Mouse (Mus musculus): ENCODE measurements at regions not wholly inside any gene's neighbourhood (a gene's known extent, or its start where the extent isn't known, plus 50 kb on each side); places are given as distances from the start of the nearest gene placed in this dataset.
A peak's percentile ranks its signal among the peaks of the same experiment; 100 is the strongest.

GRCm38 (mm10) chr14:87844120-87844519, 427.7 kb downstream of the Tdrd3 start:
- H3K36me3 ChIP-seq (ENCODE audit: insufficient read depth, low read length), result no peaks in the 10 kb centered on the region
- WGBS, result 86% methylated on average over 2 of the region's 2 CpGs
- DNase-seq (ENCODE audit: low spot score) (no peak), ATAC-seq (replicated peaks; ENCODE audit: low FRiP score, low read depth) (no peak)
- H3K9ac ChIP-seq (ENCODE audit: low read depth, low read length), result no peak overlapping the region
- H3K9me3 ChIP-seq (replicated peaks; ENCODE audit: low read length), result no peaks in the 10 kb centered on the region
- H3K4me3 ChIP-seq (replicated peaks; ENCODE audit: low read depth, low read length), result no peak overlapping the region
- no peak overlapping the region for H3K27ac ChIP-seq
- no peak overlapping the region for H3K4me2 ChIP-seq (ENCODE audit: low read length)
- H3K4me1 ChIP-seq (replicated peaks; ENCODE audit: insufficient read depth, low read length), result no peaks in the 10 kb centered on the region
- no peak for TF ChIP-seq CTCF (IDR thresholded peaks at IDR 0.05; ENCODE audit: low read depth)
- no peaks in the 10 kb centered on the region for H3K27me3 ChIP-seq (ENCODE audit: insufficient read depth, low read length)

GRCm38 (mm10) chr14:87861486-87861885, 445.0 kb downstream of the Tdrd3 start:
- no peak for TF ChIP-seq CTCF (IDR thresholded peaks at IDR 0.05; ENCODE audit: low read depth)
- no peaks in the 10 kb centered on the region for H3K27me3 ChIP-seq (ENCODE audit: insufficient read depth, low read length)
- H3K9ac ChIP-seq (ENCODE audit: low read depth, low read length), result no peak overlapping the region
- H3K4me2 ChIP-seq (ENCODE audit: low read length), result no peak overlapping the region
- H3K27ac ChIP-seq, result no peak overlapping the region
- 83% methylated on average over 3 of the region's 3 CpGs for WGBS
- no peaks in the 10 kb centered on the region for H3K9me3 ChIP-seq (replicated peaks; ENCODE audit: low read length)
- H3K4me3 ChIP-seq (replicated peaks; ENCODE audit: low read depth, low read length), result no peak overlapping the region
- H3K36me3 ChIP-seq (ENCODE audit: insufficient read depth, low read length), result no peaks in the 10 kb centered on the region
- DNase-seq (ENCODE audit: low spot score), result no peak
- no peak for ATAC-seq (replicated peaks; ENCODE audit: low FRiP score, low read depth)
- H3K4me1 ChIP-seq (replicated peaks; ENCODE audit: insufficient read depth, low read length), result no peaks in the 10 kb centered on the region

GRCm38 (mm10) chr14:87864388-87865215, 448.2 kb downstream of the Tdrd3 start:
- no peak overlapping the region for H3K9ac ChIP-seq (ENCODE audit: low read depth, low read length)
- TF ChIP-seq CTCF (IDR thresholded peaks at IDR 0.05; ENCODE audit: low read depth), result no peak
- no peak for DNase-seq (ENCODE audit: low spot score)
- H3K4me1 ChIP-seq (replicated peaks; ENCODE audit: insufficient read depth, low read length), result no peaks in the 10 kb centered on the region
- 80% methylated on average over 9 of the region's 9 CpGs for WGBS
- no peak overlapping the region for H3K4me2 ChIP-seq (ENCODE audit: low read length)
- H3K4me3 ChIP-seq (replicated peaks; ENCODE audit: low read depth, low read length), result no peak overlapping the region
- H3K9me3 ChIP-seq (replicated peaks; ENCODE audit: low read length), result no peaks in the 10 kb centered on the region
- no peaks in the 10 kb centered on the region for H3K36me3 ChIP-seq (ENCODE audit: insufficient read depth, low read length)
- no peaks in the 10 kb centered on the region for H3K27me3 ChIP-seq (ENCODE audit: insufficient read depth, low read length)
- no peak overlapping the region for H3K27ac ChIP-seq
- ATAC-seq (replicated peaks; ENCODE audit: low FRiP score, low read depth), result peak; percentile 49; the same call in 1 of the 2 replicates

GRCm38 (mm10) chr14:87865216-87866202, 449.1 kb downstream of the Tdrd3 start:
- no peak overlapping the region for H3K4me2 ChIP-seq (ENCODE audit: low read length)
- no peaks in the 10 kb centered on the region for H3K4me1 ChIP-seq (replicated peaks; ENCODE audit: insufficient read depth, low read length)
- TF ChIP-seq CTCF (IDR thresholded peaks at IDR 0.05; ENCODE audit: low read depth), result no peak
- H3K4me3 ChIP-seq (replicated peaks; ENCODE audit: low read depth, low read length), result no peak overlapping the region
- no peaks in the 10 kb centered on the region for H3K9me3 ChIP-seq (replicated peaks; ENCODE audit: low read length)
- no peaks in the 10 kb centered on the region for H3K36me3 ChIP-seq (ENCODE audit: insufficient read depth, low read length)
- no peaks in the 10 kb centered on the region for H3K27me3 ChIP-seq (ENCODE audit: insufficient read depth, low read length)
- DNase-seq (ENCODE audit: low spot score) (no peak), ATAC-seq (replicated peaks; ENCODE audit: low FRiP score, low read depth) (no peak)
- no peak overlapping the region for H3K27ac ChIP-seq
- WGBS, result 73% methylated on average over 14 of the region's 14 CpGs
- H3K9ac ChIP-seq (ENCODE audit: low read depth, low read length), result no peak overlapping the region

- TF ChIP-seq CTCF (IDR thresholded peaks at IDR 0.05; ENCODE audit: low read depth), result no peak
- no peaks in the 10 kb centered on the region for H3K4me1 ChIP-seq (replicated peaks; ENCODE audit: insufficient read depth, low read length)
- H3K9me3 ChIP-seq (replicated peaks; ENCODE audit: low read length), result no peaks in the 10 kb centered on the region
- no peak overlapping the region for H3K9ac ChIP-seq (ENCODE audit: low read depth, low read length)
- no peak overlapping the region for H3K27ac ChIP-seq
- no peak overlapping the region for H3K4me3 ChIP-seq (replicated peaks; ENCODE audit: low read depth, low read length)
- peak; percentile 47 for DNase-seq (ENCODE audit: low spot score)
- no peaks in the 10 kb centered on the region for H3K36me3 ChIP-seq (ENCODE audit: insufficient read depth, low read length)
- WGBS, result 30% methylated on average over 3 of the region's 3 CpGs
- no peaks in the 10 kb centered on the region for H3K27me3 ChIP-seq (ENCODE audit: insufficient read depth, low read length)
- no peak for ATAC-seq (replicated peaks; ENCODE audit: low FRiP score, low read depth)
- no peak overlapping the region for H3K4me2 ChIP-seq (ENCODE audit: low read length)
Observed at GRCm38 (mm10) chr14:87901784-87902183, 485.3 kb downstream of the Tdrd3 start.

GRCm38 (mm10) chr14:87902416-87902815, 486.0 kb downstream of the Tdrd3 start:
- H3K4me1 ChIP-seq (replicated peaks; ENCODE audit: insufficient read depth, low read length), result no peaks in the 10 kb centered on the region
- no peak overlapping the region for H3K4me3 ChIP-seq (replicated peaks; ENCODE audit: low read depth, low read length)
- H3K9ac ChIP-seq (ENCODE audit: low read depth, low read length), result no peak overlapping the region
- H3K27ac ChIP-seq, result no peak overlapping the region
- H3K36me3 ChIP-seq (ENCODE audit: insufficient read depth, low read length), result no peaks in the 10 kb centered on the region
- ATAC-seq (replicated peaks; ENCODE audit: low FRiP score, low read depth) (no peak), DNase-seq (ENCODE audit: low spot score) (no peak)
- H3K9me3 ChIP-seq (replicated peaks; ENCODE audit: low read length), result no peaks in the 10 kb centered on the region
- no peak for TF ChIP-seq CTCF (IDR thresholded peaks at IDR 0.05; ENCODE audit: low read depth)
- H3K4me2 ChIP-seq (ENCODE audit: low read length), result no peak overlapping the region
- 75% methylated on average over 7 of the region's 7 CpGs for WGBS
- H3K27me3 ChIP-seq (ENCODE audit: insufficient read depth, low read length), result no peaks in the 10 kb centered on the region
